Mouse (Mus musculus) hindbrain, embryonic 12.5 days (tissue): ENCODE measurements at regions not wholly inside any gene's neighbourhood (a gene's known extent, or its start where the extent isn't known, plus 50 kb on each side); places are given as distances from the start of the nearest gene placed in this dataset.

Experiments used
- ATAC-seq: fragments of 200-750 bp; cut with Nextera tagmentation; 2 replicates; pipeline ENCODE4 v1.8.0; 2017; ENCODE audit warnings: moderate TSS enrichment; ENCODE audit not compliant: low FRiP score
- H3K27ac ChIP-seq: fragments of 300-500 bp; sonication (generic); 2 replicates; pipeline ENCODE4 v1.5.1; 2016; ENCODE audit warnings: mild to moderate bottlenecking
- H3K27me3 ChIP-seq: fragments of 300-500 bp; sonication (generic); 2 replicates; pipeline ENCODE4 v1.6.1; 2016; ENCODE audit warnings: mild to moderate bottlenecking
- H3K36me3 ChIP-seq: fragments of 300-500 bp; sonication (generic); 2 replicates; pipeline ENCODE4 v1.6.1; 2016; ENCODE audit warnings: mild to moderate bottlenecking
- H3K4me1 ChIP-seq: fragments of 300-500 bp; sonication (generic); 2 replicates; pipeline ENCODE4 v1.6.1; 2016
- H3K4me2 ChIP-seq: fragments of 300-500 bp; sonication (generic); replicated peaks from 2 replicates; pipeline ENCODE4 v1.6.1; 2016; ENCODE audit warnings: mild to moderate bottlenecking
- H3K4me3 ChIP-seq: fragments of 300-500 bp; sonication (generic); 2 replicates; pipeline ENCODE4 v1.5.1; 2016; ENCODE audit warnings: mild to moderate bottlenecking
- H3K9ac ChIP-seq: fragments of 300-500 bp; sonication (generic); 2 replicates; pipeline ENCODE4 v1.6.1; 2016; ENCODE audit warnings: mild to moderate bottlenecking, moderate library complexity
- H3K9me3 ChIP-seq: fragments of 300-500 bp; sonication (generic); replicated peaks from 2 replicates; pipeline ENCODE4 v1.6.1; 2016; ENCODE audit warnings: mild to moderate bottlenecking
- WGBS: fragments of 180-500 bp; shearing (Covaris S2); methylation state at CpG from one replicate; pipeline ENCODE4 v1.1.7; 2016; 5-methylcytosine and 5-hydroxymethylcytosine counted together

GRCm38 (mm10) chr16:75362095-75362494, 223.8 kb downstream of the Lipi start:
- WGBS = 78% methylated on average over 4 of the region's 4 CpGs
- no peak overlapping the region for H3K9ac ChIP-seq
- ATAC-seq = no peak
- H3K36me3 ChIP-seq = no peaks in the 10 kb centered on the region
- no peak overlapping the region for H3K4me3 ChIP-seq
- H3K9me3 ChIP-seq = no peaks in the 10 kb centered on the region
- no peak overlapping the region for H3K4me2 ChIP-seq
- 0 out of 2 replicates have a peak, but pooled peaks cover 2% of the 10 kb centered on the region for H3K4me1 ChIP-seq
- no peak overlapping the region for H3K27ac ChIP-seq
- no peaks in the 10 kb centered on the region for H3K27me3 ChIP-seq

- Histone ChIP-seq H3K27ac (no peak overlapping the region), H3K4me2 (no peak overlapping the region), H3K36me3 (no peaks in the 10 kb centered on the region), H3K27me3 (no peaks in the 10 kb centered on the region), H3K9ac (no peak overlapping the region), H3K9me3 (no peaks in the 10 kb centered on the region), H3K4me3 (no peak overlapping the region), H3K4me1 (0 out of 2 replicates have a peak, but pooled peaks cover 2% of the 10 kb centered on the region)
- WGBS = 89% methylated on average over 4 of the region's 4 CpGs
- ATAC-seq = no peak
Observed at GRCm38 (mm10) chr16:75360791-75361190, 225.1 kb downstream of the Lipi start.

GRCm38 (mm10) chr16:75353394-75353793, 232.5 kb downstream of the Lipi start:
- Histone ChIP-seq H3K4me2 (no peak overlapping the region), H3K9ac (no peak overlapping the region), H3K4me1 (no peaks in the 10 kb centered on the region), H3K27ac (no peak overlapping the region), H3K4me3 (no peak overlapping the region), H3K9me3 (no peaks in the 10 kb centered on the region), H3K27me3 (no peaks in the 10 kb centered on the region), H3K36me3 (no peaks in the 10 kb centered on the region)
- WGBS = 95% methylated on average over 1 of the region's 1 CpGs
- ATAC-seq = no peak

- no peaks in the 10 kb centered on the region for H3K9me3 ChIP-seq
- no peaks in the 10 kb centered on the region for H3K27me3 ChIP-seq
- no peak overlapping the region for H3K4me3 ChIP-seq
- WGBS = 85% methylated on average over 8 of the region's 8 CpGs
- no peak for ATAC-seq
- no peaks in the 10 kb centered on the region for H3K36me3 ChIP-seq
- no peaks in the 10 kb centered on the region for H3K4me1 ChIP-seq
- no peak overlapping the region for H3K27ac ChIP-seq
- H3K4me2 ChIP-seq = no peak overlapping the region
- H3K9ac ChIP-seq = no peak overlapping the region
Observed at GRCm38 (mm10) chr16:75344201-75344927, 241.5 kb downstream of the Lipi start.

GRCm38 (mm10) chr16:75343028-75343901, 242.6 kb downstream of the Lipi start:
- H3K27ac ChIP-seq = no peak overlapping the region
- no peaks in the 10 kb centered on the region for H3K4me1 ChIP-seq
- 47% methylated on average over 11 of the region's 11 CpGs for whole genome bisulfite sequencing
- H3K9me3 ChIP-seq = no peaks in the 10 kb centered on the region
- no peaks in the 10 kb centered on the region for H3K36me3 ChIP-seq
- no peak overlapping the region for H3K4me2 ChIP-seq
- H3K9ac ChIP-seq = no peak overlapping the region
- H3K27me3 ChIP-seq = no peaks in the 10 kb centered on the region
- no peak for ATAC-seq
- no peak overlapping the region for H3K4me3 ChIP-seq

- no peak for ATAC-seq
- Histone ChIP-seq H3K4me2 (no peak overlapping the region), H3K4me3 (no peak overlapping the region), H3K27ac (no peak overlapping the region), H3K9me3 (no peaks in the 10 kb centered on the region), H3K4me1 (no peaks in the 10 kb centered on the region), H3K36me3 (no peaks in the 10 kb centered on the region), H3K27me3 (no peaks in the 10 kb centered on the region), H3K9ac (no peak overlapping the region)
- 96% methylated on average over 2 of the region's 2 CpGs for WGBS
Observed at GRCm38 (mm10) chr16:75334228-75334627, 251.6 kb downstream of the Lipi start.

- Histone ChIP-seq H3K36me3 (no peaks in the 10 kb centered on the region), H3K4me2 (no peak overlapping the region), H3K4me1 (no peaks in the 10 kb centered on the region), H3K27me3 (no peaks in the 10 kb centered on the region), H3K9ac (no peak overlapping the region), H3K9me3 (no peaks in the 10 kb centered on the region), H3K27ac (no peak overlapping the region), H3K4me3 (no peak overlapping the region)
- ATAC-seq = no peak
- WGBS = 80% methylated on average over 3 of the region's 5 CpGs
Observed at GRCm38 (mm10) chr16:75333750-75334149, 252.1 kb downstream of the Lipi start.

GRCm38 (mm10) chr16:75332853-75333252, 253.0 kb downstream of the Lipi start:
- Histone ChIP-seq H3K27ac (no peak overlapping the region), H3K9ac (no peak overlapping the region), H3K36me3 (no peaks in the 10 kb centered on the region), H3K4me2 (no peak overlapping the region), H3K27me3 (no peaks in the 10 kb centered on the region), H3K4me3 (no peak overlapping the region), H3K4me1 (no peaks in the 10 kb centered on the region), H3K9me3 (no peaks in the 10 kb centered on the region)
- 87% methylated on average over 4 of the region's 4 CpGs for WGBS
- no peak for ATAC-seq

GRCm38 (mm10) chr16:75325296-75325695, 260.6 kb downstream of the Lipi start:
- 78% methylated on average over 1 of the region's 1 CpGs for WGBS

GRCm38 (mm10) chr16:75304743-75305142, 281.1 kb downstream of the Lipi start:
- no peak for ATAC-seq
- no peak overlapping the region for H3K9ac ChIP-seq
- no peaks in the 10 kb centered on the region for H3K27me3 ChIP-seq
- H3K4me3 ChIP-seq = no peak overlapping the region
- no peak overlapping the region for H3K27ac ChIP-seq
- H3K4me2 ChIP-seq = no peak overlapping the region
- no peaks in the 10 kb centered on the region for H3K36me3 ChIP-seq
- 82% methylated on average over 4 of the region's 4 CpGs for WGBS
- no peaks in the 10 kb centered on the region for H3K4me1 ChIP-seq
- H3K9me3 ChIP-seq = no peaks in the 10 kb centered on the region

More at GRCm38 (mm10) chr16:75325296-75325695, 260.6 kb downstream of the Lipi start:
- ATAC-seq = peak; percentile 61
- H3K36me3 ChIP-seq = no peaks in the 10 kb centered on the region
- H3K27me3 ChIP-seq = no peaks in the 10 kb centered on the region
- H3K27ac ChIP-seq = no peak overlapping the region
- H3K4me3 ChIP-seq = no peak overlapping the region
- no peak overlapping the region for H3K9ac ChIP-seq
- no peak overlapping the region for H3K4me2 ChIP-seq
- H3K9me3 ChIP-seq = no peaks in the 10 kb centered on the region
- H3K4me1 ChIP-seq = no peaks in the 10 kb centered on the region

GRCm38 (mm10) chr16:75297416-75297815, 288.4 kb downstream of the Lipi start:
- no peaks in the 10 kb centered on the region for H3K27me3 ChIP-seq
- no peak overlapping the region for H3K27ac ChIP-seq
- no peaks in the 10 kb centered on the region for H3K36me3 ChIP-seq
- no peak for ATAC-seq
- WGBS = 95% methylated on average over 3 of the region's 3 CpGs
- H3K9me3 ChIP-seq = no peaks in the 10 kb centered on the region
- no peaks in the 10 kb centered on the region for H3K4me1 ChIP-seq
- no peak overlapping the region for H3K4me2 ChIP-seq
- no peak overlapping the region for H3K9ac ChIP-seq
- H3K4me3 ChIP-seq = no peak overlapping the region

- ATAC-seq = no peak
- no peak overlapping the region for H3K4me2 ChIP-seq
- no peaks in the 10 kb centered on the region for H3K27me3 ChIP-seq
- H3K4me1 ChIP-seq = no peaks in the 10 kb centered on the region
- no peak overlapping the region for H3K4me3 ChIP-seq
- H3K9me3 ChIP-seq = no peaks in the 10 kb centered on the region
- no peak overlapping the region for H3K27ac ChIP-seq
- 80% methylated on average over 9 of the region's 9 CpGs for WGBS
- H3K36me3 ChIP-seq = no peaks in the 10 kb centered on the region
- H3K9ac ChIP-seq = no peak overlapping the region
Observed at GRCm38 (mm10) chr16:75292736-75293428, 293.0 kb downstream of the Lipi start.
